Mouse (Mus musculus): ENCODE data around the gene Hspa1b. TPM values are rescaled to one million over a fixed set of nuclear protein-coding genes. Genes with fewer than 3 reads are reported as not detected.
"Not testable (repeated sequence)": the region's sequence is repeated elsewhere in the genome, so short reads cannot be mapped to it uniquely, and the experiment has no call there.

Gene Hspa1b
- total and polyA plus RNA-seq, 2 experiments from 2014 or later = 0.79 to 18.2 TPM

- H3K27me3 ChIP-seq (ENCODE audit: insufficient read depth, low read length) = no peaks in the 10 kb centered on the region
- H3K4me2 ChIP-seq (ENCODE audit: low read depth, low read length, poor library complexity, severe bottlenecking) = no peak overlapping the region
- H3K27ac ChIP-seq (ENCODE audit: low read depth, low read length) = no peak overlapping the region
- H3K9me3 ChIP-seq (ENCODE audit: low read length) = no peaks in the 10 kb centered on the region
- H3K36me3 ChIP-seq (ENCODE audit: insufficient read depth, low read length) = no peaks in the 10 kb centered on the region; the same call in 1 of the 2 replicates
- no peak for ATAC-seq (ENCODE audit: low FRiP score)
- 94% methylated on average over 15 of the region's 15 CpGs for WGBS
- H3K4me3 ChIP-seq (ENCODE audit: low read depth, low read length) = no peak overlapping the region
- no peak overlapping the region for H3K9ac ChIP-seq (replicated peaks; ENCODE audit: low read length, poor library complexity, severe bottlenecking)
- peaks cover 6% of the 10 kb centered on the region for H3K4me1 ChIP-seq (ENCODE audit: insufficient read depth, low read length)
- DNase-seq (ENCODE audit: low spot score) = no peak
- TF ChIP-seq CTCF (IDR thresholded peaks at IDR 0.05) = no peak
Observed at GRCm38 (mm10) chr17:34998526-34999430, 39.7 kb upstream of the Hspa1b start.

- no peak for TF ChIP-seq CTCF (IDR thresholded peaks at IDR 0.05)
Observed at GRCm38 (mm10) chr17:34997142-34997483, 38.1 kb upstream of the Hspa1b start.

GRCm38 (mm10) chr17:34996411-34997141, 37.5 kb upstream of the Hspa1b start:
- WGBS = 92% methylated on average over 12 of the region's 14 CpGs
- ATAC-seq (ENCODE audit: low FRiP score) (no peak), DNase-seq (ENCODE audit: low spot score) (no peak)
- Histone ChIP-seq H3K27me3 (ENCODE audit: insufficient read depth, low read length) (no peaks in the 10 kb centered on the region), H3K36me3 (ENCODE audit: insufficient read depth, low read length) (no peaks in the 10 kb centered on the region; the same call in 1 of the 2 replicates), H3K9me3 (ENCODE audit: low read length) (no peaks in the 10 kb centered on the region), H3K4me1 (ENCODE audit: insufficient read depth, low read length) (no peaks in the 10 kb centered on the region; the same call in 1 of the 2 replicates), H3K4me3 (ENCODE audit: low read depth, low read length) (no peak overlapping the region), H3K9ac (replicated peaks; ENCODE audit: low read length, poor library complexity, severe bottlenecking) (no peak overlapping the region), H3K4me2 (ENCODE audit: low read depth, low read length, poor library complexity, severe bottlenecking) (no peak overlapping the region), H3K27ac (ENCODE audit: low read depth, low read length) (no peak overlapping the region)
- TF ChIP-seq CTCF (IDR thresholded peaks at IDR 0.05) = no peak

More at GRCm38 (mm10) chr17:34997142-34997483, 38.1 kb upstream of the Hspa1b start:
- no peak for DNase-seq (ENCODE audit: low spot score)
- Histone ChIP-seq H3K4me2 (ENCODE audit: low read depth, low read length, poor library complexity, severe bottlenecking) (no peak overlapping the region), H3K4me1 (ENCODE audit: insufficient read depth, low read length) (peaks cover 1% of the 10 kb centered on the region; the same call in 1 of the 2 replicates), H3K4me3 (ENCODE audit: low read depth, low read length) (no peak overlapping the region), H3K27ac (ENCODE audit: low read depth, low read length) (no peak overlapping the region), H3K9me3 (ENCODE audit: low read length) (no peaks in the 10 kb centered on the region), H3K27me3 (ENCODE audit: insufficient read depth, low read length) (no peaks in the 10 kb centered on the region), H3K9ac (replicated peaks; ENCODE audit: low read length, poor library complexity, severe bottlenecking) (no peak overlapping the region), H3K36me3 (ENCODE audit: insufficient read depth, low read length) (no peaks in the 10 kb centered on the region; the same call in 1 of the 2 replicates)
- WGBS = 91% methylated on average over 5 of the region's 5 CpGs
- no peak for ATAC-seq (ENCODE audit: low FRiP score)

- H3K9ac ChIP-seq (replicated peaks; ENCODE audit: low read length, poor library complexity, severe bottlenecking); H3K4me2 ChIP-seq (ENCODE audit: low read depth, low read length, poor library complexity, severe bottlenecking); H3K27me3 ChIP-seq (ENCODE audit: insufficient read depth, low read length); H3K9me3 ChIP-seq (ENCODE audit: low read length); H3K4me3 ChIP-seq (ENCODE audit: low read depth, low read length); H3K27ac ChIP-seq (ENCODE audit: low read depth, low read length); ATAC-seq (ENCODE audit: low FRiP score); H3K36me3 ChIP-seq (ENCODE audit: insufficient read depth, low read length); H3K4me1 ChIP-seq (ENCODE audit: insufficient read depth, low read length); DNase-seq (ENCODE audit: low spot score): not testable (repeated sequence)
- WGBS = 96% methylated on average over 4 of the region's 4 CpGs
Observed at GRCm38 (mm10) chr17:34995927-34996326, 36.9 kb upstream of the Hspa1b start.

- 89% methylated on average over 4 of the region's 4 CpGs for WGBS
- not testable (repeated sequence) for H3K4me3 ChIP-seq (ENCODE audit: low read depth, low read length); H3K4me1 ChIP-seq (ENCODE audit: insufficient read depth, low read length); ATAC-seq (ENCODE audit: low FRiP score); H3K27me3 ChIP-seq (ENCODE audit: insufficient read depth, low read length); H3K9ac ChIP-seq (replicated peaks; ENCODE audit: low read length, poor library complexity, severe bottlenecking); H3K36me3 ChIP-seq (ENCODE audit: insufficient read depth, low read length); H3K9me3 ChIP-seq (ENCODE audit: low read length); H3K4me2 ChIP-seq (ENCODE audit: low read depth, low read length, poor library complexity, severe bottlenecking); H3K27ac ChIP-seq (ENCODE audit: low read depth, low read length); DNase-seq (ENCODE audit: low spot score)
Observed at GRCm38 (mm10) chr17:34995192-34995591, 36.2 kb upstream of the Hspa1b start.

- no peaks in the 10 kb centered on the region for H3K4me1 ChIP-seq (ENCODE audit: insufficient read depth, low read length)
- ATAC-seq (ENCODE audit: low FRiP score) = no peak
Observed at GRCm38 (mm10) chr17:34994751-34995150, 35.7 kb upstream of the Hspa1b start.

More at GRCm38 (mm10) chr17:34994751-34995150, 35.7 kb upstream of the Hspa1b start:
- Histone ChIP-seq H3K27ac (ENCODE audit: low read depth, low read length) (no peak overlapping the region), H3K4me2 (ENCODE audit: low read depth, low read length, poor library complexity, severe bottlenecking) (no peak overlapping the region), H3K9me3 (ENCODE audit: low read length) (no peaks in the 10 kb centered on the region), H3K36me3 (ENCODE audit: insufficient read depth, low read length) (no peaks in the 10 kb centered on the region; the same call in 1 of the 2 replicates), H3K27me3 (ENCODE audit: insufficient read depth, low read length) (no peaks in the 10 kb centered on the region), H3K9ac (replicated peaks; ENCODE audit: low read length, poor library complexity, severe bottlenecking) (no peak overlapping the region), H3K4me3 (ENCODE audit: low read depth, low read length) (no peak overlapping the region)
- no peak for TF ChIP-seq CTCF (IDR thresholded peaks at IDR 0.05)
- no peak for DNase-seq (ENCODE audit: low spot score)
